Mouse (Mus musculus): ENCODE measurements around the gene Ezr.
A peak's percentile ranks its signal among the peaks of the same experiment; 100 is the strongest.

Gene Ezr

DNA sequence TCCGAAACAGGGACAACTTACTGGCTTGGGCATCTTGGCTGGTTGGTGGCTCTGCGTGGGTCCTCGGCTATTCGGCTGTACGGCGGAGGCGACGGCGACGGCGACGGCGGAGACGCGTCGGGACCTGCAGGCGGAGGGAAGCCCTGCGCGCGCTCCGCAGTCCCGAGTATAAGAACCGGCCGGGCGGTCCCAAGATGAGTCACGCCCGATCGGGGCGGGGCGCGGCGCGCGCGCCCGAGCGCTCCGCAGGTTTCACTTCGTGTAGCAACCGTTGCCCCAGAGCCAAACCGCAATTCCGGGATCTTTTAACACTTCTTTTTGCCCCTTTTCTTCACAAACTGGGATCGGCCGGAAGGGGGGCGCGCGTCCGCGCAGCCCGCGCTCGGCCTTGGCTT, at the start of gene Ezr:
Gene Ezr, minus strand, starts transcription at position 174 of the 395 bp plus-strand sequence.
- peak; percentile 84 to 90 for DNase-seq

DNA sequence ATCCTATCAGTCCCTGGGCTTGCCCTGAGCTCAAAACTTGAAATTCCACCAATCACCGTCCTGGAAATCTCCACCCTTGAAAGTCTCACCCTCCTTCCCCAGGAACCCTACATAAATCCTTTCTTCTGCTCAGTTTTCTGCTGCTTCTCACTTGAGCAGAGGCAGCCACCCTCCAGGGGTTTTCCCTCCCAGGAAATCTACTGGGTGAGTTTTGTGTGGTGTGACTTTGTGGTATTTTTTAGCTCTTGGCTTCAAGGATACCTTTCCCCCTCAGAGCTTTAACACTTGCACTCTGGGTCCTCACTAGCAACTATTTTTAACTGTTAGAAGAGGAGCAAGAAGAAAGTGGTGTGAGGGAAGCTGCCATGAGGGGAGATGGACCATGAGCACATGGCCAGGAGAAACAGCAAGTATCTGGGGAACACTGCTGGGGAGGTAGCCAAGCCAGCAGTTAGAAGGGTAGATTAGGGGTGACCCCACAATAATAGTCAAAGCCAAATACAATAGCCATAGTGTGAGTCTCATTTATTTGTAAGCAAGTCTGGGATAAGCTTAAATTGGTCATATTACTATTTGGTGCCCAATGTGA, 47.5 kb upstream of the Ezr start:
- no peak for DNase-seq

DNA sequence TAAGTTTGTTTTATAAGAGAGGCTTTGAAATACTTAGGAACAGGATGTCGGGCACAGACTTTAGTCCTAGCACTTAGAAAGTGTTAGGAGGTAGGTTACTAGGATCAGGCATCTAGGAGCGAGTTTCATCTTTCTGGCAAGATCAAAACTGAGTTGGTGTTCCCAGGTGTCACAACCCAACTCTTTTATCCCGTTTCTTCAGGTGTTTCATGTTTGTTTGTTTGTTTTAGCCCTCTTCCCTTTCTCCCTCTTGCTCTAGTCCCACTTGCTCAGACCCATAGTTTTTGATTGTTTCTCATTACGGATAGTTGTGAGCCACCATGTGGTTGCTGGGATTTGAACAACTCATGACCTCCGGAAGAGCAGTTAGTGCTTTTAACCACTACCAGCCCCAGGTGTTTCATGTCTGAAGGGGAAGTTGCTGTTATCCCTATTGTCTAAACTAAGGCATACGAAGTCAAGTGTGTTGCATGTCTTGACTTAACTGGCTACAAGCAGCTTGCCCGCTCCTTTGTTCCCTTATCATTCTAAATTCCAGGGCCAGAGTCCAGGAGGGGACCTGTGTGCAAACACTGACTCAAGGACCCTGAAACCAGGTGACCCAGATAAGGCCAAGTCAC, 46.1 kb upstream of the Ezr start:
- DNase-seq: no peak

DNA sequence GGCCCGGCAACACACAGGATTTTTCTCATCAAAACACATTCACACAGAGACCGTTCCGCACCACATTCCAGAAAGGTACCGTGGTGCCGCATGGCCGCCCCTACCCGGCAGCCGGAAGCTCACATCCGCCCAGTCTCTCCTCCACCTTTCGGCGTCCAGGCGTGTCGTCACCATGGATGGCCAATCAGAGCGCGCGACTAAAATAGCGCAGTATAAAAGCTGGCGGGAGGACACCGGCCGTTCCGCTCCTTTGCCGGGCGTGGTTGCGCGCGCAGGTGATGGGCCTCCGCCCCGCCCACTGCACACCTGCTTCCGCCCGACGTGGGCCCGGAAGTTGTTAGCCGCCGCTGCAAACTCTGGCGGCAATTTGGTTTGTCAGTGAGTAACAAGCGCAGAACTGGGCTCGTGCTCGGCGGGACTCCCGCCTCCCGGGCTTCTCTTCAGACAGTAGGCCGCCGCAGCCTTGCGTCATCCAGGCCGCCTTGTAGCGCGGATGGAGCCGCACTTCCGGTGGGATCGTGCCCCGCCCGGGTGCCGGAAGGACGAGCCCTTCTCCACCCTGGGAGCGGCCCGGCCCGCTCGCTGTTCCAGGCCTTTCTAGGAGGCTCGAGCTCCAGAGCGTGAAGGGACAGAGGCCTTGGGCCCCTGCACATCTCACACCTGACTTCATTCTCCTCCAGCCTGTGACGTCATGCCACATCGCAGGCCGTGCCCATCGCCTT, 45.3 kb upstream of the Ezr start:
- DNase-seq: peak; percentile 99

DNA sequence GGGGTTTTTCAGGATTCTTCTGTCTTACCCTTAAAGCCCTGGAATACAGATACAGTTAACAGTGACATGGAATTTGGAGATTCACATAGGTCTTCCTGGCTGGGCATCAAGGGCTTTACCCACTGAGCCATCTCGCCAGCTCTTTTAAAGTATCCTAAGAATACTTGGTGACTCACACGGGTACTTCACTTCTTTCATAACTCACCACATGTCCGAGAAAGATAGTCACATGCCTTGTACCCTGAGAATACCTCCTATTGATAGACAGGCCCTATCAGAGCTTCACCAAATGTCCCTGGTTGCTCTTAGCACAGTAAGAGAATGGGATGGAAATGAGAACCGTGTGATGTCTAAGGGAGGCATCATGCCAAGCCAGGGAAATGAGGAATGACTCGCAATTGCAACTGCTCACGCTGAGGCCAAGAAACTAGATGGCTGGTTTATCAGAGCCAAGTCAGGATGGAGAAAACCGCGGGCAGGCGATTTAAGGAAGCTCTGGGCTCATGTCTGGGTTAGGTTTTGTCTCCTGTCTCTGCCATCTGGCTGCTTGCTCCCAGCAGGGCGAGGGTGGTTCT, 44.7 kb upstream of the Ezr start:
- DNase-seq: no peak

DNA sequence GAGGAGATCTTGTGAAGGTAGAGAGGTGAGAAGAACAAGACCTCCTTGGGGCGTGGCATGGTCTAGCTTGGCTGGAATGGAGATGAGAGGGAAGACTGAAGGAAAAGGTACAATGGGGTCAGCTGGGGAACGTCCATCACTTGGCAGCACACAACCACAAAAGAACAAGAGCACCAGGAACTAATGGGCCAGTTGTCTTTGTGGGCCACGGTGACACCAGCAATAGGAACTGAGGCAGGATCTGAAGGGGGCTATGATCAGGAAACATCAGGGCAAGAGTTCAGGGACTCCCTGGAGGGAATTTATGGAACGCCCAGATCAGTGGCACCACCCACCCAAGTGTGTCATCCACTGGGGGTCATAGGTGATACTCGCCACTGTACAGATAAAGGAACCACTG, 34.2 kb upstream of the Ezr start:
- no peak for DNase-seq

DNA sequence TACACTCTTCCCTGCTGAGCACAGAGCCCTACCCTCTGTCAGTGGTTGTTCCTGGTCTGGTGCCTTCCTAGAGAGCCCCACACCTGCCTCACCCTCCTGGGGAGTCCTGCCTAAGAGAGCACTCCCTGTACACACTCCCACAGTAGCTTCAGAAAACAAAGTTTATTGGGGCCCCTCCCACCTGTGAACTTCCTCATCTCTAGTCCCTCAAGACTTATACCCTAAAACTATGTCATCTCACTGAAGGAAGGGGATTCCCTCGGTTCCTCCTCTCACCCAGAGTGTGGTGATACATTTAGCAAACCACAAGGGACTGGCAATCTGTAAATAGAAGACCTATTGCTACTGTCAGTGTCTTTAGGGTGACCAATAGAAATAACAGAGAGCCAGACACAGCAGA, 33.6 kb upstream of the Ezr start:
- no peak for DNase-seq

DNA sequence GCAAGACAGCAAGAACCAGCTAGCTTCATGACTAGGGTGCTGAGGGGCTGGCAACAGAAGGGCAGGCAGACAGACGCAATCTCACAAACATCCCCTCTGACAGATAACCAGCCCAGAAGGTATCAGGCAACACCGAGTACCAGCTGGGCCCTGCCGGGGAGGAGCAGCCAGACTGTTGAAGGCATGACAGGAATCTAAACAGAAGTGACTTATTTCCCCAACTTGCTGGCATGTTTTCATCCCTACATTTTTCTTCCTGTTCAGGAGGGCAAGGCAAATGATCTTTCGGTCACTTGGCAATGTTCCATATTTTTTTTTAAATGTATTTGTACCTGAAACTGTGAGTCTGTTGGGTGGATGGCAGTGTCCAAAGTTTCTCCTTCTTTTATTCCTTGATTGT, 32.1 kb upstream of the Ezr start:
- DNase-seq: peak; percentile 48 to 52

DNA sequence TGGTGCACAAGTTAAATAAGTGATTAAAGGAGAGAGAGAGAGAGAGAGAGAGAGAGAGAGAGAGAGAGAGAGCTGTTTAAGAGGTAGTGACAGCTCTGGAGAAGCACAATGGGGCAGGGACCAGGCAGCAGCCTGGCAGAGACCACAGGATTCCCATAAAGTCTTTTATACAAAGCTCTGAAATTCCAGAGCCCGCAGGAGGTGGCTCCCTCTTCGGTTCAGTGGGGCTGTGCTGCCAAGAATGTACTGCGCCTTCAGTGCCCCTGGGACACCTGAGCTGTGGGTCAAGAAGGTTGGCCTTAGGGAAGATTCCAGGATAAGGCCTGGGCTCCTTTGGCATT, 30.2 kb upstream of the Ezr start:
- DNase-seq: no peak

DNA sequence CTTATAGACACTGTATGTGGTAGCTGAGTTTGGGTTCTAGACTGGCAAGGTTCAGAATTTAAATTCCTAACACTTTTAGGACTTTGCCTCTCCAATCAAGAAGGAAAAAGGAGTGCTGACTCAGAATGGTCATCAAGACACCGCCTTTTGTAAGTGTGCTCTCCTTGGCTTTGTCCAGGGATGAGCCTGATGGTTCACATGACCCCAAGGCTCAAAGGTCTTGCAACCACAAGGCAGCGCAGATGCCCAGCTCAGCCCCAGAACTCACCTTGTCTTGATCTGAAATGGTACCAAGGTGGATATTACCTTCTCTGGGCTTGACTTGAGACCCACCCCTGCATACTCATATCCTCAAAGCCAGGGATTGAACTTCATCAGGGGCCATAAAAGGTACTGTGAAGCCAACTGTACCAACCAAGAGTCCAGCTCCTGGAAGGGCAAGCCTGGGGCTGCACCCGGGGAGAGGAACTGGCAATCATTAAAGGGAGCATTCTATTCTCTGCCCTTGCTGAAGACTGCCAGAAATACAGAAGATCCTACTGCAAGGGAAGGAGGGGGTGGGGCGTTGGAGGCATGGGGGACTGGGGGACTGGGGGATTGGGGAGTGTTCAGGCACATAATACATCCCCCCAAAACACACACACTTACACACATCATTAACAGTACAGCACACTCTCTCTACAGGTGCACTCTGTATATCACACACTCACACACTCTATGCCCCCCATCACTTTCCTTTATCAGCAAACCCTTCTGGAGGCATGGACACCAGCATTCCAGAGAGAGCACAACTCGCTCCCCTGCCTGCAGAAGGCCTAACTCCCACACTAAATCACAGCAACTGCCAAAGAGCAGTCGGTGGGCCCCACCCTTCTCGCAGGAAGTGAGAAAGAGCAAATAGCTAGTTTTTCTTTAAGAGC, 29.6 kb upstream of the Ezr start:
- DNase-seq: no peak

DNA sequence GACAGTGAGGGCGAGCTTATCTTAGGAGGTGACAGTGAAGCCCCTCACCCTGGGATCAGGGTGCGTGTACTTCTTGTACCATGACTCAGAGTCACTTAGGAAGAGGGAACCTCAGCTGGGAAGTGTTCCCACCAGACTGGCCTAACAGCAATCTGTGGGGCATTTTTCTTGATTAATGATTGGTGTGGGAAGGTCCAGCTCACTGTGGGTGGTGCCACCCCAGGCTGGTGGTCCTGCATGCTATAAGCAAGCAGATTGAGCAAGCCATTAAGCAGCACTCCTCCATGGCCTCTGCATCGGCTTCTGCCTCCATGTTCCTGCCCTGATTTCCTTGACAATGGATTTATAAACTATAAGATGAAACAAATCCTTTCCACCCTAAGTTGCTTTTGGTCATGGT, 26.7 kb upstream of the Ezr start:
- no peak for DNase-seq

DNA sequence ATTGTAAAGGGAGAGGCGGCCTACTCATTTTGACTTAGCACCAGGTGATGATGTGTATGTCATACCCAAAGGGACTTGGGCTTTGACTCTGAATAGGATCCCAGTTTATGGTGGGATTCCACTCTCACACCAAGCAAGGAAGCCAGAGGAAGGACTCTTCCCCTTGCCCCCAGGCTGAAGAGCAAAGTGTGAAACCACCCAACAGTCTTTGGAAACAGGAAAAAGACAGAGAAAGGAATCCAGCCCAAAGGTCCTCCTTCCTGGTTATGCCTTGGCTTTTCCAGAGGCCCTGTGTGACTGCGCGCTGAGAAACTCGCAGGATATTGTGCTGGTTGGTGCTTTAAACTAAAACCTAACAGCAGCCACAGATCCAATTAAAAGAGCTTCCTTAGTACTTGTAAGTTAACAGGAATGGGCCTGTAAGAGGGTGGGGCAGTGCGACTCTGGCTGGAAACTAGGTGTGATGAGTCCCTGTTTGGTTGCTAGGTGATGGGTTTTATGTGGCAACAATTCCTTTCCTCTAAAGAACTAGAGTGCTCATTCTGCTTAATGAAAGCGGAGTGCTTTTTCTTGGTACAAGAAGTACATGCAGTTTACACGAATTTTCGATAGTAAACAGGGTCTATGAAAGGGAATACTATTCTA, 26.1 kb upstream of the Ezr start:
- no peak for DNase-seq

DNA sequence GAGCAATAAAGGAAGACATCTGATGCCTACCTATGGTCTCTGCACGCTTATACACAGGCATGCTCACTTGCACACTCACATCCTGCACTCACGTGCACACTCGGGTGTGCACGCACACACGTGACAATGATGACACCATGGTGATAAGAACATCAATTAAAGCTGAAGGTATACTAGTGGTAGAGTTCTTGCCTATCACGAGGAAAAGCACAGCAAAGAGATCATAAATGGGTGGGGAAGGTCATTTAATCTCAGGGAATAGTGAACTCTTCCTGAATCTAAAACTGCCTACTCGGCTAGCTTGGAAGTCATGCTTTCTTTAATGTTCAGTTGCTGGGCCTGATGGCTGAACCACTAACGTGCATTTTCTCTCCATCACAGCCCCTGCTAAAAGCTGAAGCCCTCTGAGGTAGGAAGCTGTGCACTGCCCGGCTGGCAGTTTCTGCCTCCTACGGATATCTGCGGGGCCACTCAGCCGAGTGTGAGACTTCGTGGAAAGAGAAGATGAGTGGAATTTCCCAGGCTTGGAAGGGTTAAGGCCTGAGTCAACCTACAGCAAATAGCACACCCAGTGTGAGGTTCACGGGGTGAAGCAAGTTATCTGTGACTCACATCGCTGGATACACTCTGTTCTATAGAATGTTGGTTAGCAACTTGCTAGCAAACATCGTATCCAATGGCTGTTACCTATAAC, 25.4 kb upstream of the Ezr start:
- DNase-seq: no peak

DNA sequence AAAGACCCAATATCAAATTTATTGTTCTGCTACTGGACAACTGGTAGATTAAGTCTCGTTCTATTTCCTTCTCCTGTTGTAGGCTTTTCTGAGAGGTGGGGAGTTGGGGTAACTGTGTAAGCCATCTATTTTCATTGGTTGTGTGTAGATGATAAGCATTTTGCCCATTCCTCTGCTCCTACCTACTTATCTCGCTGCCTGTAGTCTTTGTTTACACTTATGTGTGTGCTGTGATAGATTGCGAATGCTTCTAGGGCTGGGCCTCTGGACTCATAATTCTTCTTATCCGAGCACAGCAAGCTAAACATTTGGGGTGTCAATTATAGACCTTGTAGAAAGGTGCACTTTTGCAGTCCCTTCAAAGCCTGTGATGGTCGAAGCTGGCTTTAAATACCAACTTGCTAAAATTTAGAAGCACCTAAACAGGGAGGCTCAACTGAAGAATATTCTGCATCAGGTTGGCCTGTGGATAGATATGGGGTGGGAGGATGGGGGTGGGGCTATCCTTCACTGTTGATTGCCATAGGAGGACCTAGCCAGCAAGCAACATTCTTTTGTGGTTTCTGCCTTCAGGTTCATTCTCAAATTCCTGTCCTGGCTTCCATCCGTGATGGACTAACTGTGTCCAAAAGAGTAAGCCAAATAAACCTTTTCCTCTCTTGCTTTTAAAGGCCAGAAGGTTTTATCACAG, 22.4 kb upstream of the Ezr start:
- DNase-seq: no peak

DNA sequence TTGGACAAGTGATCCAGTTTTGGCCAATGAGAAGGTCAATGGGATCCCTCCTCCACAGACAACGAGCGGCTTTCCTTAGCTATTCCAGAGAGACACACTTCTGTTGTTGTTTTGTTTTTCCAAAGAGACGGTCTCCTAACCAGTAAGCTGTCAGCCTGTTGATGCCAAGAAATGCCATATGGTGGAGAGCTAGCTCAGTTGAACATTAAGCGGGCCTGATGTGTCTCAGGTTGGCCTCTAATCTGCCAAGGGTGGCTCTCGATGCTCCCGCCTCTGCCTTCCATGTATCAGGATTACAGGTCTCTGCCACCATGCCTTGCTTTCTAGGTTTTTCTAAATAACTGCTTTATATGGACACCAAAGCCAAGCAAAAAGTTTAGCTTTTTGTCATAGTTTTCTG, 21.5 kb upstream of the Ezr start:
- peak; percentile 41 to 59 for DNase-seq

DNA sequence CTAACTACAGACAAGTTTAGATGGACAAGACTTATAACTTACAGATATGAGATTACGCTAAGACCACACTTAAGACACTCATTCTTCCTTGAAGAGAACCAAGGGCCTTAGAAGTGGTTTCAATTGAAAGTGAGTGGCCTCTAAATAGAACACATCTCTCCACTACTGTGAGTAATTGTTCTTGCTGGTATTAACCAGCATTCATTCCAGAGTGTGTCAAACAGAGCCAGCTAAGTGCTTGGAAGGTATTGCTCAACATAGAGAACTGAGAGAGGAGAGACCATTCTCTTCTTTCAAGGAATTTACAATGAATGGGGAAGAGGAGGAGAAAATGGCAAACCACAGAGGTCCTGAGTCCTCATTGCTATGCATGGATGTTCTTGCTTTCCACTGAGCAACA, 21.0 kb upstream of the Ezr start:
- no peak for DNase-seq

DNA sequence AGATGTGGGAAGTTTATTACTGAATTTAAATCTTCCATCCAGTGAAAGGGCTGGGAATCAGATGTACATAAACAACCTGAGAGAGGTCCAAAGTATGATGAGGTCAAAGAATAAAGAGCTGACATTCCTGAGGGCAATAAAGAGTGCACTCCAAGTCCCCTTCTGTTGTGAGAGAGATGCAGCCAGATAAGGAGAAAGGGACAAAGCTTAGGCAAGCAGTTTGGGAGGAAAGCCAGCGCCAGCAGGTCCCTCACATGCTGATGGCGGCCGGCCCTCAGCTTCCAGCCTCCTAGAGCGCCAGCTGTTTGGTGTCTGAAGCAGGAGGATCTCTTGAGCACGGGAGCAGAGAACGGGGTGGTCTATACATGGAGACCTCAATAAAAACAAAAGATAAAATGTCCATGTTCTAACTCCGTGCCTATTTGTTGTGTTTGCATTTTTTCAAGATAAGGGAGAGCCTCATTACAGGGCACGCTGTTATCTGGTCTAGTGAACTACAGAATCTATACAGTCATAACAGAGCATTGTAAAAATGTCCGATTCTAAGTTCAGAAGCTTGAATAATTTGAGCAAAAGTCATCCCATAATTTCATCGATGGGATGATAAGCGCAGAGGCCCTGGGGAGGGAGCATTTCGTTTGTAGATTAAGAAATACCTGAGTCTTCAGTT, 15.9 kb upstream of the Ezr start:
- peak; percentile 63 to 75 for DNase-seq

DNA sequence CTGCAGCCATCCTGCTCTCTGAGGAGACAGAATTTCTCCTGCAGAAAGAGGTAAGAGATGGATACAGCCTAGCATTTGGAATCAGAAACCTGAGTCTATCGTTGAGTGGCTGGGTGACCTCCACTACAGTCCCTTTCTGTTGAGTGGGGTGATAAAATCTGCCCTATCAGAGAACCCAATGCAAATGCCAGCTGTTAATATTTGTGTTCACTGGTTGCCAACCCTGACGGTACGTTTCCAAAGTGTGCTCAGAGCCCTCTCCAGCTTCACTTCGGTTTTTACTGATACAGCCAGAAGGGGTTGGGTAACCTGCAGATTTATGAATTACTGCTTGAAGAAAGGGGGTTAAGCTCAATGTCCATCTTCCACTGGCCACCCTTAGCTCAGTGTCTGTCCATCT, 14.9 kb upstream of the Ezr start:
- DNase-seq: no peak

DNA sequence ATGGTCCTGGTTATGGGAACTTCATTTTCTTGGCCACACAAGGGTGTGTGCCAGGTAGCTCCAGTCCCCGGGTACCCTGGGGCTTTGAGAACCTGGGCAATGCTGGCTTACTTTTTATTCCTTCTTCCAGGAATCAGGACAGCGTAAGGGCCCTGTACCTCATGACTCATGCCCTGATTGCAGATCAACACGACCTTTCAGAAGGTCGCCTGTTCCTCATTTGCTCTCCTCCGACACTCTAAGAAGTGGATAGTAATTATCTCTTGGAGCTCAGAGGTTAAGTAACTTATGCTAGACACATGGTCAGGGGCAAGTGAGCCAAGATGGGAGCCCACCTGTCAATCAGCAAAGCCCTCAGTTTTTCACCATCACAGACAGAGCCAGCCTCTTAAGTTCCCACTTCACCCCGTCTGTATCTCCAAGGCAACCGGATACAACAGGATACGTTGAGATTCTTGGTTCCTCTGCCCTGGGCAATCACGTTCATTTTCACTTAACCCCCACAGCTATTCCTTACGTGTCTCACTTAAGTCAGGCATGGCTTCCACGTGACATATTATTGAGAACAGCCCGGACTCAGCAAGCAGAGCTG, 11.7 kb upstream of the Ezr start:
- no peak for DNase-seq

DNA sequence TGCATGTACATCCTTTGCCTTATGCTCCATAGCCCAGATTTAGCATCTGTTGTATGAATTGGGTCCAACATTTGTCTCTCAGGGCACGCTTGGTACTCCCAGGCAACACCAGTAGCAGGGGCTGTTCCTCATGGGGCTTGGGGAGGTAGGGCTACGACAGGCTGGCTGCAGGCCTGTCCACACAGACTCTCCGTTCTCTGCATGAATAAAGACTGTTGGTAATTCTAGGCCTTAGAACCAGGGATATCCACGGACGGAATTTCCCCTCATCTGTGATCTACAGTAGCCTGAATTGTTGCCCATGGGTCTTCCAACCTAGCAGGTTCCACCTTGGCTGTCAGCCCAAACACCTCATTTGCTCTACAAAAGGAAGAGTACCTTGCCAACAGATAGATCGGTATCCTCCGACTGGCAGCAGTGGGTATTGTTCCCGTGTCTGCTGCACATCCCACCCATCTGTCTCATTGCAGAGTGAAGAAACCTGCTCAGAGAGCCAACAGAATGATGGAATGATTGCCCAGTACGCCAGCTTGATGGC, 7.1 kb upstream of the Ezr start:
- DNase-seq: peak; percentile 85 to 86
